In genomic region chr17:33780431-33780830, GRCm38 (mm10) we compare ENCODE assay signal across 8 mouse cellular contexts. TPM values are rescaled to one million over a fixed set of nuclear protein-coding genes. Genes with fewer than 3 reads are reported as not detected.
DNase-seq lines count a peak whose midpoint lies in the region; ATAC-seq and TF ChIP-seq lines count a peak whose summit lies in the region.

No protein-coding gene starts in this region.

- peak overlapping the region; percentile 91; the same call in 1 of the 2 replicates for H3K4me2 ChIP-seq in forebrain, embryonic 11.5 days (ENCODE audit: low read depth, low read length, severe bottlenecking)

- ATAC-seq in forebrain, embryonic 11.5 days (replicated peaks; ENCODE audit: low FRiP score): no peak

- 0 out of 2 replicates have a peak, but pooled peaks cover 2% of the 10 kb centered on the region for H3K4me1 ChIP-seq in forebrain, embryonic 11.5 days (replicated peaks; ENCODE audit: control insufficient read depth, insufficient read depth, low read length)
- peaks cover 19% of the 10 kb centered on the region for H3K4me1 ChIP-seq in olfactory bulb, adult 2 months (ENCODE audit: control insufficient read depth, insufficient read depth, low read length)

- TF ChIP-seq POLR2A in olfactory bulb, adult 2 months (IDR thresholded peaks at IDR 0.05; ENCODE audit: insufficient read depth, low read depth, low read length): no peak

- peak overlapping the region; percentile 9; the same call in 1 of the 2 replicates for H3K9ac ChIP-seq in forebrain, embryonic 11.5 days (ENCODE audit: low read length)

- DNase-seq in urinary bladder, postnatal 14 days (ENCODE audit: low spot score): peak; percentile 52
- DNase-seq in urinary bladder, adult 2 months (ENCODE audit: low spot score): no peak
- DNase-seq in forebrain, embryonic 11.5 days (ENCODE audit: low spot score): no peak
- peak; percentile 74 for DNase-seq in induced T-regulatory cell, adult 2 months (ENCODE audit: low read depth)
- DNase-seq in lung, adult 18-20 months: peak; percentile 62 to 67
- DNase-seq in thymus, adult 18-20 months: no peak
- no peak for DNase-seq in right cerebral cortex, adult 18-20 months

- peak overlapping the region; percentile 46 for H3K4me3 ChIP-seq in forebrain, embryonic 11.5 days (ENCODE audit: low read depth, low read length)
- H3K4me3 ChIP-seq in olfactory bulb, adult 2 months (ENCODE audit: insufficient read depth, low read depth, low read length): no peak overlapping the region; the same call in 1 of the 2 replicates

- no peaks in the 10 kb centered on the region for H3K36me3 ChIP-seq in forebrain, embryonic 11.5 days (ENCODE audit: control insufficient read depth, insufficient read depth, low read length)

- WGBS in forebrain, embryonic 11.5 days: 98% methylated on average over 5 of the region's 5 CpGs
- 85% methylated on average over 5 of the region's 5 CpGs for WGBS in olfactory bulb, adult 2 months

- H3K27me3 ChIP-seq in forebrain, embryonic 11.5 days (ENCODE audit: control insufficient read depth, insufficient read depth, low read length): no peaks in the 10 kb centered on the region

- no peak overlapping the region for H3K27ac ChIP-seq in forebrain, embryonic 11.5 days (ENCODE audit: low read depth, low read length)
- H3K27ac ChIP-seq in olfactory bulb, adult 2 months (ENCODE audit: insufficient read depth, low read depth, low read length): peak overlapping the region; percentile 34

- H3K9me3 ChIP-seq in forebrain, embryonic 11.5 days (ENCODE audit: control insufficient read depth, low read length): no peaks in the 10 kb centered on the region

- no peak for TF ChIP-seq CTCF in olfactory bulb, adult 2 months (IDR thresholded peaks at IDR 0.05; ENCODE audit: insufficient read depth, low read depth, low read length)

RNA-seq across cellular contexts. Expression of gene Angptl4, which starts 1.2 kb away (rescaled TPM):
- 7.7 and 11.3 TPM in 2 replicates for polyA plus RNA-seq in urinary bladder, adult 2 months (2012; rRNA removed)
- 16.6 and 20.9 TPM in 2 replicates for polyA plus RNA-seq in forebrain, embryonic 11.5 days (2014; fragmentation: Nextera tagmentation; extraction: Ambion mirVana)
- not detected in 2 replicates for polyA plus RNA-seq in olfactory bulb, adult 2 months (2012; ENCODE audit: insufficient read depth, insufficient read length, low replicate concordance, missing spikeins)

RNA-seq across cellular contexts. Expression of gene Rab11b, which starts 20.1 kb away (rescaled TPM):
- 238 and 246 TPM in 2 replicates for polyA plus RNA-seq in urinary bladder, adult 2 months (2012; rRNA removed)
- polyA plus RNA-seq in forebrain, embryonic 11.5 days (2014; fragmentation: Nextera tagmentation; extraction: Ambion mirVana): 330 and 338 TPM in 2 replicates
- 744 TPM in 1 of 2 replicates, not detected in the other for polyA plus RNA-seq in olfactory bulb, adult 2 months (2012; ENCODE audit: insufficient read depth, insufficient read length, low replicate concordance, missing spikeins)

RNA-seq across cellular contexts. Expression of gene Kank3, which starts 29.9 kb away (rescaled TPM):
- polyA plus RNA-seq in urinary bladder, adult 2 months (2012; rRNA removed): 65.6 and 79.0 TPM in 2 replicates
- 30.4 and 31.1 TPM in 2 replicates for polyA plus RNA-seq in forebrain, embryonic 11.5 days (2014; fragmentation: Nextera tagmentation; extraction: Ambion mirVana)
- not detected in 2 replicates for polyA plus RNA-seq in olfactory bulb, adult 2 months (2012; ENCODE audit: insufficient read depth, insufficient read length, low replicate concordance, missing spikeins)

RNA-seq across cellular contexts. Expression of gene Rps28, which starts 43.9 kb away (rescaled TPM):
- 1,557 and 1,878 TPM in 2 replicates for polyA plus RNA-seq in urinary bladder, adult 2 months (2012; rRNA removed)
- 758 and 759 TPM in 2 replicates for polyA plus RNA-seq in forebrain, embryonic 11.5 days (2014; fragmentation: Nextera tagmentation; extraction: Ambion mirVana)
- not detected in 2 replicates for polyA plus RNA-seq in olfactory bulb, adult 2 months (2012; ENCODE audit: insufficient read depth, insufficient read length, low replicate concordance, missing spikeins)

RNA-seq across cellular contexts. Expression of gene Ndufa7, which starts 43.9 kb away (rescaled TPM):
- polyA plus RNA-seq in urinary bladder, adult 2 months (2012; rRNA removed): 307 and 382 TPM in 2 replicates
- 374 and 400 TPM in 2 replicates for polyA plus RNA-seq in forebrain, embryonic 11.5 days (2014; fragmentation: Nextera tagmentation; extraction: Ambion mirVana)
- polyA plus RNA-seq in olfactory bulb, adult 2 months (2012; ENCODE audit: insufficient read depth, insufficient read length, low replicate concordance, missing spikeins): 751 TPM in 1 of 2 replicates, not detected in the other

Comparison
In these comparisons a context has a peak if more than half of its experiments do, and no peak if none do; other contexts are left out.
1. DNase-seq: peak in urinary bladder, postnatal 14 days (single experiment), induced T-regulatory cell, adult 2 months (single experiment) and lung, adult 18-20 months (2 of 2); none in urinary bladder, adult 2 months (single experiment), forebrain, embryonic 11.5 days (single experiment), thymus, adult 18-20 months (0 of 2) and right cerebral cortex, adult 18-20 months (single experiment).